Comparison of ENCODE assay signal across 9 mouse cellular contexts in the genomic region with DNA sequence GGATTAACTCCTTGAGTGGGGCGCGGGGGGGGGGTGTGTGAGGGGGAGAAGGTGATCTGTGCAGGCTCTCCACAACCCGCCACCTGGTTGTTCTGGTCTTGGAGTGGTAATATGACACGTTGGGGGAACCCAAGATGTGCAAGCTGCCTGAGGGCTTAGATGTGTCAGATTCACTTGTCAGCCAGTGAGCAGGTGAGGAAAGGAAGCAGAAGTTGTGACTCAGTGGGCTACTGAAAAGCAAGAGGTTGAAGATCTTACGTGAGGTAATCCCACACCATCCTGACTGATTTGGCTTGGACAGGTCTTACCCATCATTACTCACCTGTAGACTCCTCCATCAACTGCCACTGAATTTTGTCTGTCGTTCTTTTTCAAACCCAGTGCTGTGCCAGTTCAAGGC. TPM values are rescaled to one million over a fixed set of nuclear protein-coding genes. Genes with fewer than 3 reads are reported as not detected.
DNase-seq lines count a peak whose midpoint lies in the region; ATAC-seq and TF ChIP-seq lines count a peak whose summit lies in the region.
"Had no signal": no experiment of that assay in that cellular context is flagged by ENCODE, and none has a peak within 500 bp of the region (broad histone marks: within the 10 kb centered on the region; RNA-seq: fewer than 3 reads in every experiment).

No protein-coding gene starts in this region.

- no peak overlapping the region for H3K27ac ChIP-seq in liver, embryonic 11.5 days (ENCODE audit: low read depth, low read length)
- H3K27ac ChIP-seq in embryonic fibroblast, embryonic 13.5 days (ENCODE audit: insufficient read depth, low read length): no peak overlapping the region
- no peak overlapping the region for H3K27ac ChIP-seq in intestine, embryonic 16.5 days (ENCODE audit: low read length)
- H3K27ac ChIP-seq in neural tube, embryonic 13.5 days (replicated peaks): no peak overlapping the region

- peaks cover 36% of the 10 kb centered on the region for H3K4me1 ChIP-seq in liver, embryonic 11.5 days (replicated peaks; ENCODE audit: control insufficient read depth, insufficient read depth, low read length)
- H3K4me1 ChIP-seq in embryonic fibroblast, embryonic 13.5 days (ENCODE audit: control insufficient read depth, insufficient read depth, low read length): peaks cover 12% of the 10 kb centered on the region
- peaks cover 41% of the 10 kb centered on the region for H3K4me1 ChIP-seq in intestine, embryonic 16.5 days (ENCODE audit: control insufficient read depth, insufficient read depth, low read length)
- peaks cover 79% of the 10 kb centered on the region for H3K4me1 ChIP-seq in neural tube, embryonic 13.5 days (replicated peaks)

- no peaks in the 10 kb centered on the region for H3K9me3 ChIP-seq in liver, embryonic 11.5 days (ENCODE audit: control insufficient read depth, low read length)
- H3K9me3 ChIP-seq in intestine, embryonic 16.5 days (ENCODE audit: control insufficient read depth, low read length): no peaks in the 10 kb centered on the region
- H3K9me3 ChIP-seq in neural tube, embryonic 13.5 days: no peaks in the 10 kb centered on the region

- no peak for ATAC-seq in liver, embryonic 11.5 days (replicated peaks; ENCODE audit: low FRiP score)
- no peak for ATAC-seq in intestine, embryonic 16.5 days
- ATAC-seq in neural tube, embryonic 13.5 days (ENCODE audit: low read depth): no peak
- no peak for ATAC-seq in megakaryocyte progenitor cell, adult 5-6 weeks (replicated peaks; ENCODE audit: poor library complexity)

- H3K4me2 ChIP-seq in liver, embryonic 11.5 days: peak overlapping the region; percentile 80
- peak overlapping the region; percentile 90 for H3K4me2 ChIP-seq in intestine, embryonic 16.5 days (ENCODE audit: low read depth, low read length)
- H3K4me2 ChIP-seq in neural tube, embryonic 13.5 days: peak overlapping the region; percentile 84

- no peak overlapping the region for H3K9ac ChIP-seq in liver, embryonic 11.5 days (ENCODE audit: low read depth, low read length)
- no peak overlapping the region for H3K9ac ChIP-seq in intestine, embryonic 16.5 days (ENCODE audit: low read depth, low read length)
- H3K9ac ChIP-seq in neural tube, embryonic 13.5 days: peak overlapping the region; percentile 94

- no peak for DNase-seq in liver, embryonic 11.5 days (ENCODE audit: low spot score)
- DNase-seq in liver: no peak
- no peak for DNase-seq in thymus, adult 18-20 months
- no peak for DNase-seq in retina, postnatal 1 day

- H3K36me3 ChIP-seq in liver, embryonic 11.5 days (ENCODE audit: control insufficient read depth, insufficient read depth, low read length): no peaks in the 10 kb centered on the region; the same call in 1 of the 2 replicates
- no peaks in the 10 kb centered on the region for H3K36me3 ChIP-seq in intestine, embryonic 16.5 days (ENCODE audit: control insufficient read depth, insufficient read depth, low read length)
- 0 out of 2 replicates have a peak, but pooled peaks cover 5% of the 10 kb centered on the region for H3K36me3 ChIP-seq in neural tube, embryonic 13.5 days

- TF ChIP-seq POLR2A in embryonic fibroblast, embryonic 13.5 days (IDR thresholded peaks at IDR 0.05; ENCODE audit: low read depth, low read length): no peak

- TF ChIP-seq CTCF in embryonic fibroblast, embryonic 13.5 days (IDR thresholded peaks at IDR 0.05; ENCODE audit: borderline replicate concordance, insufficient read depth, low read length): no peak

- H3K27me3 ChIP-seq in liver, embryonic 11.5 days (replicated peaks; ENCODE audit: control insufficient read depth, insufficient read depth, low read length): peaks cover 20% of the 10 kb centered on the region
- no peaks in the 10 kb centered on the region for H3K27me3 ChIP-seq in intestine, embryonic 16.5 days (replicated peaks; ENCODE audit: control insufficient read depth, insufficient read depth, low read length)
- H3K27me3 ChIP-seq in neural tube, embryonic 13.5 days: no peaks in the 10 kb centered on the region

- H3K4me3 ChIP-seq in liver, embryonic 11.5 days (ENCODE audit: low read depth, low read length): peak overlapping the region; percentile 83
- H3K4me3 ChIP-seq in embryonic fibroblast, embryonic 13.5 days (ENCODE audit: insufficient read depth, low read length): peak overlapping the region; percentile 82
- peak overlapping the region; percentile 89 for H3K4me3 ChIP-seq in intestine, embryonic 16.5 days (ENCODE audit: low read length)
- peak overlapping the region; percentile 88 for H3K4me3 ChIP-seq in neural tube, embryonic 13.5 days

- WGBS in liver, embryonic 11.5 days: 40% methylated on average over 6 of the region's 6 CpGs
- 41% methylated on average over 6 of the region's 6 CpGs for WGBS in intestine, embryonic 16.5 days
- WGBS in neural tube, embryonic 13.5 days: 58% methylated on average over 6 of the region's 6 CpGs

RNA-seq across cellular contexts. Expression of a gene that starts 2.2 kb away (rescaled TPM):
- 4.2 and 6.8 TPM in 2 replicates for polyA plus RNA-seq in liver, embryonic 11.5 days (2014; fragmentation: Nextera tagmentation; extraction: Ambion mirVana)
- polyA plus RNA-seq in embryonic fibroblast, embryonic 13.5 days (2011; ENCODE audit: insufficient read length, low read depth, missing spikeins): 15.1 and 21.0 TPM in 2 replicates
- polyA plus RNA-seq in intestine, embryonic 16.5 days (2015; fragmentation: Nextera tagmentation; extraction: Ambion mirVana): 18.5 and 20.1 TPM in 2 replicates
- polyA plus RNA-seq in neural tube, embryonic 13.5 days (2015; fragmentation: Nextera tagmentation; extraction: Ambion mirVana): 14.5 and 16.8 TPM in 2 replicates
- total RNA-seq in megakaryocyte progenitor cell, adult 5-6 weeks (2015): 18.1 and 18.6 TPM in 2 replicates
- total RNA-seq in megakaryocyte progenitor cell, adult 5-6 weeks (2017): 23.0 and 28.2 TPM in 2 replicates

RNA-seq across cellular contexts. Expression of a gene that starts 25.8 kb away (rescaled TPM):
- 6.5 and 7.8 TPM in 2 replicates for polyA plus RNA-seq in liver, embryonic 11.5 days (2014; fragmentation: Nextera tagmentation; extraction: Ambion mirVana)
- 3.9 and 5.8 TPM in 2 replicates for polyA plus RNA-seq in embryonic fibroblast, embryonic 13.5 days (2011; ENCODE audit: insufficient read length, low read depth, missing spikeins)
- polyA plus RNA-seq in intestine, embryonic 16.5 days (2015; fragmentation: Nextera tagmentation; extraction: Ambion mirVana): 5.2 and 5.5 TPM in 2 replicates
- 12.3 TPM in 2 replicates for polyA plus RNA-seq in neural tube, embryonic 13.5 days (2015; fragmentation: Nextera tagmentation; extraction: Ambion mirVana)
- total RNA-seq in megakaryocyte progenitor cell, adult 5-6 weeks (2015): 0.61 and 0.84 TPM in 2 replicates
- 0.67 TPM in 1 of 2 replicates, not detected in the other for total RNA-seq in megakaryocyte progenitor cell, adult 5-6 weeks (2017)
- polyA plus RNA-seq: erythroblast, embryonic 14.5 days had no signal

RNA-seq across cellular contexts. Expression of a gene that starts 30.2 kb away (rescaled TPM):
- not detected in 2 replicates for polyA plus RNA-seq in liver, embryonic 11.5 days (2014; fragmentation: Nextera tagmentation; extraction: Ambion mirVana)
- polyA plus RNA-seq in embryonic fibroblast, embryonic 13.5 days (2011; ENCODE audit: insufficient read length, low read depth, missing spikeins): not detected in 2 replicates
- not detected in 2 replicates for polyA plus RNA-seq in intestine, embryonic 16.5 days (2015; fragmentation: Nextera tagmentation; extraction: Ambion mirVana)
- 0.35 TPM in 1 of 2 replicates, not detected in the other for polyA plus RNA-seq in neural tube, embryonic 13.5 days (2015; fragmentation: Nextera tagmentation; extraction: Ambion mirVana)
- not detected in 2 replicates for total RNA-seq in megakaryocyte progenitor cell, adult 5-6 weeks (2015)
- 0.96 TPM in 1 of 2 replicates, not detected in the other for total RNA-seq in megakaryocyte progenitor cell, adult 5-6 weeks (2017)
- polyA plus RNA-seq: erythroblast, embryonic 14.5 days had no signal
